Mouse (Mus musculus) olfactory bulb, adult 2 months (tissue): Measurements from ENCODE around the gene Farp2. TPM values are rescaled to one million over a fixed set of nuclear protein-coding genes. Genes with fewer than 3 reads are reported as not detected.

Experiments used
- H3K27ac ChIP-seq: fragments of 200-500 bp; 2 replicates; pipeline ENCODE4 v1.5.1; 2012; ENCODE audit warnings: low read depth, low read length; ENCODE audit not compliant: insufficient read depth
- H3K4me1 ChIP-seq: fragments of 200-500 bp; 2 replicates; pipeline ENCODE4 v1.6.1; 2012; ENCODE audit warnings: low read length; ENCODE audit not compliant: control insufficient read depth, insufficient read depth
- H3K4me3 ChIP-seq: fragments of 200-500 bp; 2 replicates; pipeline ENCODE4 v1.5.1; 2012; ENCODE audit warnings: mild to moderate bottlenecking, low read depth, low read length, moderate library complexity; ENCODE audit not compliant: insufficient read depth
- CTCF ChIP-seq: fragments of 200-500 bp; IDR thresholded peaks from 2 replicates; pipeline ENCODE4 v1.5.1; 2012; ENCODE audit warnings: low read depth, mild to moderate bottlenecking, low read length, moderate library complexity; ENCODE audit not compliant: insufficient read depth
- POLR2A ChIP-seq: fragments of 200-500 bp; IDR thresholded peaks from 2 replicates; pipeline ENCODE4 v1.6.1; 2012; ENCODE audit warnings: mild to moderate bottlenecking, low read depth, low read length, moderate library complexity; ENCODE audit not compliant: insufficient read depth
- WGBS: fragments of 180-500 bp; shearing (Covaris S2); methylation state at CpG from one replicate; pipeline ENCODE4 v1.1.7; 2018; 5-methylcytosine and 5-hydroxymethylcytosine counted together
- polyA plus RNA-seq: library from polyadenylated mRNA; stranded (reverse); fragments of >200 nt; gene quantifications from 2 replicates; pipeline ENCODE4 v1.2.4, GENCODE M21; 2012; ENCODE audit warnings: low replicate concordance; ENCODE audit not compliant: missing spikeins, insufficient read depth, insufficient read length

The Farp2 gene
- polyA plus RNA-seq, 1 experiment = not detected

DNA sequence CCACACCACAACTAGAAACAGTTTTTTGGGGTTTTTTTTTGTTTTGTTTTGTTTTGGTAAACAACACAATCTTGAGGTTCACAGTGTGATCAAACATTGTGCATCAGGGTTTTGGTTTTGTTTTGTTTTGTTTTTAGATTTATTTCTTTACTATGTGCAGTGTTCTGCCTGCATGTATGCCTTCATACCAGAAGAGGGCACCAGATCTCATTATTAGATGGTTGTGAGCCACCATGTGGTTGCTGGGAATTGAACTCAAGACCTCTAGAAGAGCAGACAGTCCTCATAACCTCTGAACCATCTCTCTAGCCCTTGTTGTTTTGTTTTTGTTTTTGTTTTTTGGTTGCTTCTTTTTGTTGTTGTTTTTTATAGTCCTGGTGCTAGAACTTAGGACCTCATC, 82.1 kb downstream of the Farp2 start:
- no peak overlapping the region for H3K4me3 ChIP-seq
- TF ChIP-seq CTCF = no peak
- TF ChIP-seq POLR2A = no peak
- H3K27ac ChIP-seq = no peak overlapping the region
- no peaks in the 10 kb centered on the region for H3K4me1 ChIP-seq

DNA sequence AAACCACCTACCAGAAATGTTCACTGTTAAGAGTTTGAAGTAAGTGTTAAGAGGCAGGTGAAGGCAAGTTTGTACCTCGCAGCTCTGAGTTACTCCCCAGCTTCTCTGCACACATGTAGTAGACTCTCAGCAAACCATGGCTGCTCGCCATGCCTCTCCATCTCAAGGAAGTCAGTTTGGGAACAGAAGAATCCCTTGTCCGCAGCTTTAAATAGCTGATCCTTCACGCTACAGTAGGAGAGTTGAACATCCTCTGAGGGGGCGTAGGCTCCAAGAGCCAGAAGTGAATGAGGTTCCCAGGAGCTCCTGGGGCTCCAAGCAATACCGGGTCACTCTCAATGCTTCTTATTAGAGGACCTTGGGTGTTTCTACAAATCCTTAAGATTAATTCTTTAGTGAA, 84.0 kb downstream of the Farp2 start:
- no peak overlapping the region for H3K4me3 ChIP-seq
- TF ChIP-seq POLR2A (no peak), CTCF (no peak)
- 68% methylated on average over 6 of the region's 6 CpGs for WGBS
- no peaks in the 10 kb centered on the region for H3K4me1 ChIP-seq
- H3K27ac ChIP-seq = no peak overlapping the region

DNA sequence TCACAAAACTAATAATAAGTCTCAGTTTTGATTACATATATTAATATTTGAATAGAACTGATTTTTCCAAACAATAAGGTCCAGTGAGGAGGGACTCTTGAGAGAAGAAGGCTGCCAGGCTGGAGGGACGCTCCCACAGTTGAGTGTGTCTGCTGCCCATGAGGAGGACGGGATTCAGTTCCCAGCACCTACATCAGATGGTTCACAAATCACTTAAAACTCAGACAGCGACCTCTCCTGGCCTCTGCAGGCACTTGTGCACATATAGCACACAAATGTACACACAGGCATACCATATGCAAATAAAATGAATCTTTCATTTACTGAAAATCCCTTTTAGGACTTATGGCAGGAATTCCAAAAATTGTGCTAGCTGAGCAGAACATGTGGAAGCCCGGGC, 91.0 kb downstream of the Farp2 start:
- 80% methylated on average over 4 of the region's 4 CpGs for WGBS
- H3K27ac ChIP-seq = no peak overlapping the region
- H3K4me3 ChIP-seq = no peak overlapping the region
- no peaks in the 10 kb centered on the region for H3K4me1 ChIP-seq
- TF ChIP-seq CTCF = no peak
- TF ChIP-seq POLR2A = no peak

DNA sequence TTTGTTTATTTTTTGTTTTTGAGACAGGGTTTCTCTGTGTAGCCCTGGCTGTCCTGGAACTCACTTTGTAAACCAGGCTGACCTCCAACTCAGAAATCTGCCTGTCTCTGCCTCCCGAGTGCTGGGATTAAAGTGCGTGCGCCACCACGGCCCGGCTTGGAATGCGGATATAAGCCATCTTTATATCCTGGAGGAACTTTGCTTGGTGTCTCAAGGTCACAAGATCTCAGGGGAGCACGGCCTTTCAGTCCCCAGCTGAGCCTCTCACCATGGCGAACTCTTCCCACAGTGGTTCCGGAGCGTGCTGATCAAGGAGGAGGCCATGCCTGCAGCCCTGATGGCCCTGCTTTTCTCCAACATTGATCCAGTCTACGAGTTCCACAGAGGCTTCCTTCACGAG, 92.0 kb downstream of the Farp2 start:
- 96% methylated on average over 12 of the region's 12 CpGs for WGBS

DNA sequence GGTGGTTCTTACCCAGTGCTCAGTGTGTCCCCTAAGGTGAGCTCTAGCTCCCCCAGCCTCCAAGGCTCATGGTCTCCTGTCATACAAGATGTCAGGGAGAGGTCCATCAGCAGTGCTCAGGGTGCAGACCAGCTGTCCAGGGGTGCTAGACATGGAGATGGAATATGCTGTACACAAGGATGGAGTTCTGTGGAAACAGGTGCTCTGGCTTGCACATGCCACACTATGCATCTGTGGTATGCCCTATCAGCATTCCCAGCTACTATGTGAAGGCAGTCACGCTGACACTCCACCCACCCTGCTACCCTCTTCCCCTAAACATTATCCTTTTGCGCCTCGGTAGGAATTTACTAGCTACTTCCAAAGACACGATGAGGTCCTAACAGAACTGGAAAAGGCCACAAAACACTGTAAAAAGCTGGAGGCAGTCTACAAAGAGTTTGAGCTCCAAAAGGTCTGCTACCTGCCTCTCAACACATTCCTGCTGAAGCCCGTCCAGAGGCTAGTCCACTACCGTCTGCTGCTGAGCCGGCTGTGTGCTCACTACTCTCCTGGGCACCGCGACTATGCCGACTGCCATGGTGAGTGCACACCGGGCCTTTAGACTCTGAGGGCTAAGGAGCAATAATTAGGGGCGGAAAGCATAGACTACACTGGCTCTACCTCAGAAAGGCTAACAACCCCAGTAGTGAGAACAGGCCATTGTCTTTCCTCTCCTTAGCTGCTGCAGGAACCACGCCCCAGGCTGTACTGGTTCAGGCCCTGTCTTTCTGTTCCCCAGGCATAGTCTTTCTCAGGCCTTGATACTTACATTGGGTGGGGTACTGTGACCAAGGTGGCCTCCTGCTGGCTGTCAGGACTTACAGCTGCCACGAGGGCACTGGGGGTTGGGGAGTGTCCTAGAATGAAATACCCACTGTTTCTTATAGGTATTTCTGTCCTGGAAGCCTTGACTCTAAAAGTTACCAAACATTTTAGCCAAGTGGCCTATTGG, 95.5 kb downstream of the Farp2 start:
- TF ChIP-seq POLR2A = no peak
- TF ChIP-seq CTCF = no peak
- Histone ChIP-seq H3K4me3 (no peak overlapping the region), H3K27ac (no peak overlapping the region), H3K4me1 (no peaks in the 10 kb centered on the region)
- 84% methylated on average over 14 of the region's 14 CpGs for WGBS

More for the DNA sequence above, 92.0 kb downstream of the Farp2 start:
- Histone ChIP-seq H3K4me3 (no peak overlapping the region), H3K27ac (no peak overlapping the region), H3K4me1 (no peaks in the 10 kb centered on the region)
- TF ChIP-seq CTCF (no peak), POLR2A (no peak)

DNA sequence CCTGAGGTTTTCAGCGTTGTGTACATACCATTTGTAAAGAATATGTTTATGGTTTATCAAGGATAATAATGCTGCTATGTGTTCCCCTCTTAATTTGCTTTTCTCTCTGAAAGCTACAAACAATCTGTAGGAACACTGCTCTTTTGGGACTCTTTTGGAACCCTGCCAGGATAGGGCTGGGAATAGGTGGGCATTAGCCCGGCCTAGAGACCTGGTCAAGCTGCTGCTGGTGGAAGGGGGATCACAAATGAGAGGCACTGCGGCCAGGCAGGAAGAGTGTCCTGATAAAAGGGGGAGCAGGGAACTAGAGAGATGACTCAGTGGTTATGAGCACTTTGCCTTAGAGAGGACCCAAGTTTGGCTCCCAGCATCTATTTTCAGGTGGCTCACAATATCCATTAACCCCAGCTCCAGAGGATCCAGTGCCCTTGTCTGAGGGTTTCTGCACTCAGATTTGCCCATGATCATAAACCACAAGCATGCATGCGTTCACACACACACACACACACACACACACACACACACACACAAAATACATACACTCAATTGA, 96.9 kb downstream of the Farp2 start:
- H3K4me1 ChIP-seq = no peaks in the 10 kb centered on the region
- no peak for TF ChIP-seq CTCF
- no peak for TF ChIP-seq POLR2A
- no peak overlapping the region for H3K4me3 ChIP-seq
- H3K27ac ChIP-seq = no peak overlapping the region
- WGBS = 69% methylated on average over 4 of the region's 4 CpGs

DNA sequence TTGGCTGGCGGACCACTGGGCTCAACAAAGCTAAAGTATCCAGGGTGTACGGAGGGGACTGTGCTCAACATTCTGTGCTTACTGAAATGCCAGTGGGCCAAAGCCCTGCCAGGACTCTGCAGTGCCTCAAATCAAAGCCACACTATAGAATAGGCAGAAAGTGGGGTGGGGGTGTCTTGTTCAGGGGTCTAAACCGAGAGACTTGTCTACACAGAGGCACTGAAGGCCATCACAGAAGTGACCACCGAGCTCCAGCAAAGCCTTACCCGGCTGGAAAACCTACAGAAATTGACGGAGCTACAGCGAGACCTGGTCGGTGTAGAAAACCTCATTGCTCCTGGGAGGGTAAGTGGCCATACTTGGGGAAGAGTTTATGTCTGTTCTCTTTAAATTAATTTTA, 97.9 kb downstream of the Farp2 start:
- TF ChIP-seq POLR2A = no peak
- TF ChIP-seq CTCF = no peak
- Histone ChIP-seq H3K4me3 (no peak overlapping the region), H3K4me1 (no peaks in the 10 kb centered on the region), H3K27ac (no peak overlapping the region)
- WGBS = 76% methylated on average over 8 of the region's 8 CpGs

DNA sequence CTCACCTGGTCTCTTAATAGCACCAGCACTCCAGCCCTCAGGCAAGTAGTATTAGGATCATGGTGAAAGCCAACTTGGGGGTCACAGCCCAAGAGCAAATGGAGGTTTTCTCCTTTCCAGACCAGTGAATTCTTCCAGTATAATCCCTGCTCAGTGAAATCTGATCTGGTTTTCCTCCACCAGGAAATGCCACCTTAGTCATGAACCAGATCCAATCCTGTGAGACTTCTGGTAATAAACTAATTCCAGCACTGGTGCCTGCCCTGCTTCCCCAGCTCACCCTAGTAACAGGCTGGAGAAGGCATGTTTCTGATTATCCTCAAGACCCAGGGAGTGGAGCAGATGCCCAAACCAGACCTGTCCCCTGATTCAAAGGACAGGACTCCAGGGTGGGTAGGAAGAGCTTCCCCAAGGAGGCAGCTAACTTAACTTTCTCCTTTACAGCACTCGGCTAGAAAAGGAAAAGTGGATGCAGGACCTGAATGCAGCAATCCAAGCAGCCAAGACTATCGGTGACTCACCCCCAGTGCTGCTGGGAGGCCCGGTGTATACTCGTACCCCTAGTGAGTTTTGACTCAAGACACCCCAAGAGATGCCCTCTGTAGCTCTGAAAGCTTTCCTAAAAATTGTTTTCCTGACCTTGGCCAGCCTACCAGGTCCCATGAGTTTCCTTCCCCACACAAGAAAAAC, 106.3 kb downstream of the Farp2 start:
- 62% methylated on average over 4 of the region's 4 CpGs for WGBS
- no peak overlapping the region for H3K27ac ChIP-seq
- no peaks in the 10 kb centered on the region for H3K4me1 ChIP-seq
- no peak overlapping the region for H3K4me3 ChIP-seq
- TF ChIP-seq POLR2A (no peak), CTCF (no peak)

DNA sequence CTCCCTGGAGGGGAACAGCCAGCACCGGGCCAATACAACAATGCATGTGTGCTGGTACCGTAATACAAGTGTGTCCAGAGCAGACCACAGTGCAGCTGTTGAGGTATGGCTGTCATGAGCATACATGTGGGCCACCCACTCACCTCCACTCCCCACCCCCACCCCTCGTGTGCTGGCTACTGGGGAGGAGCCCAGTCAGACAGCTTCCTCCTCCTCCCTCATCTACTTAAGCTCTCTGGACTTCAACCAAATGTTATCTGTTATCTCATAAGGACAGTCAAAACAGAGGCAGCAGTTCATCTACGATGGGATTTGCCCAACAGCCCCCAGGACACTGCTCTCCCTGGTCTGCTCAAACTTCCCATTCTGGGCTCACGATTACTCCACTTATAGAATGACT, 107.1 kb downstream of the Farp2 start:
- no peaks in the 10 kb centered on the region for H3K4me1 ChIP-seq
- no peak overlapping the region for H3K27ac ChIP-seq
- H3K4me3 ChIP-seq = no peak overlapping the region
- TF ChIP-seq POLR2A (no peak), CTCF (no peak)
- WGBS = 83% methylated on average over 5 of the region's 5 CpGs
